Mouse (Mus musculus): ENCODE results near the gene Dda1.

DNA sequence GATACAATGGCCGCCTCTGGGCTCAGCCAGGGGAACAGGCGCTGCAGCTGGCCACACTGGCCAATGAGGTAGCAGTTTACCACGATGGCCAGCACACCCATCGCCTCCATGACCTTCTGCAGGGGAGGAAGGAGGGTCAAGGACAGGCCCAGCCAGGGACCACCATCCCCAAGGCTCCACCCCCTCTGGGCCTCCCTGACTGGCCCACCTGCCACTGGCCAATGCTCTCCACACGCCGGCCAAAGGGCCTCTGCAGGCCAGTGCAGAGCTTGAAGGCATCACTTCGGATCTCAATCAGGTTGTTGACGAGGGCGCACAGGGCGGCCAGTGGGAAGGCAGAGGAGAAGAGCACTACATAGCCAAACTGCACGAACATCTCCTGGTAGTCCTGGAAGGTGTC lies 9.9 kb downstream of the Dda1 start:
- no peak for TF ChIP-seq POLR2A (IDR thresholded peaks at IDR 0.05; ENCODE audit: extremely low read depth, insufficient read depth, low read length)
- TF ChIP-seq CTCF (IDR thresholded peaks at IDR 0.05; ENCODE audit: extremely low read depth, insufficient read depth, low read length), result no peak

Data from cortical plate, adult 2 months (tissue).